Comparison of ENCODE assay signal across 8 mouse cellular contexts in the genomic region with DNA sequence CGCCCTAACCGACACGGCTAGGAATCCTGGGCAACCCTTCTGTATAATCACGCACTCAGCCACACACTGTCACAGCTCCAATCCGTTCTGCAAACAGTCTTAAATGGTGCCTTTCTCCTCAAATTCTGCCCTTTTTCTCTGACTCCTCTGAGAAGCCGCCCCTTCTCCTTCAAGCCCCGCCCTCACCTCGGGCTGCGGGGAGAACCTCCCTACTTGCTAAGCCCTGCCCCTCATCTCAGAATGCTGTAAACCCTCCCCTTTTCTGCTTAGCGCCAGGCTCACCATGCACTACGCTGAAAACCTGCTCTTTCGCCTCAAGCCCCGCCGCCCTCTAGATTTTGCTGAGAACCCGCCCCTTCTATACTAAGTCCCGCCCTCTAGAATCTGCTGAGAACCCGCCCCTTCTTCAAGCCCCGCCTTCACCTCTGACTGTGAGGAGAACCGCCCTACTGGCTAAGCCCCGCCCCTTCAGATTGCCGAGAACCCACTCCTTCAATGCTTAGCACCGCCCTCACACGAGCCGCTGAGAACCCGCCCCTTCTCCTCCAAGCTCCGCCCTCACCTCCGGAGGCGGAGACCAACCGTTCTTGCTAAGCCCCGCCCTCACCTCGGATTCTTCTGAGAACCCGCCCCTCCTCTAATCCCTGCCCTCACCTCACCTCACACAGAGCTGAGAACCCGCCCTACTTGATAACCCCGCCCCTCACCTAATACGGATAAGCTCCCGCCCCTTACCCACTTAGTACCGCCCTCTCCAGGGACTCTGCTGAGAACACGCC. TPM values are rescaled to one million over a fixed set of nuclear protein-coding genes. Genes with fewer than 3 reads are reported as not detected.
DNase-seq lines count a peak whose midpoint lies in the region; ATAC-seq and TF ChIP-seq lines count a peak whose summit lies in the region.

No protein-coding gene starts in this region.

- H3K27me3 ChIP-seq in C2C12 (ENCODE audit: control insufficient read depth, insufficient read depth, insufficient read length) = peaks cover under 1% of the 10 kb centered on the region
- H3K27me3 ChIP-seq in heart, embryonic 12.5 days (replicated peaks) = no peaks in the 10 kb centered on the region
- H3K27me3 ChIP-seq in kidney, postnatal 0 days (ENCODE audit: insufficient read depth, low read length) = no peaks in the 10 kb centered on the region
- H3K27me3 ChIP-seq in liver, embryonic 11.5 days (replicated peaks; ENCODE audit: control insufficient read depth, insufficient read depth, low read length) = no peaks in the 10 kb centered on the region
- H3K27me3 ChIP-seq in stomach, embryonic 14.5 days (ENCODE audit: control insufficient read depth, insufficient read depth, low read length) = no peaks in the 10 kb centered on the region

- no peaks in the 10 kb centered on the region for H3K79me2 ChIP-seq in C2C12 (ENCODE audit: control insufficient read depth, insufficient read depth)

- peak overlapping the region; percentile 83 for H3K4me2 ChIP-seq in heart, embryonic 12.5 days
- H3K4me2 ChIP-seq in kidney, postnatal 0 days (ENCODE audit: low read length) = peak overlapping the region; percentile 62
- peak overlapping the region; percentile 87 for H3K4me2 ChIP-seq in liver, embryonic 11.5 days
- H3K4me2 ChIP-seq in stomach, embryonic 14.5 days (replicated peaks; ENCODE audit: low read depth, low read length) = peak overlapping the region; percentile 49

- H3K9ac ChIP-seq in heart, embryonic 12.5 days = peak overlapping the region; percentile 31
- peak overlapping the region; percentile 46 for H3K9ac ChIP-seq in kidney, postnatal 0 days (ENCODE audit: low read depth, low read length)
- H3K9ac ChIP-seq in liver, embryonic 11.5 days (ENCODE audit: low read depth, low read length) = peak overlapping the region; percentile 56; the same call in 1 of the 2 replicates
- peak overlapping the region; percentile 36; the same call in 1 of the 2 replicates for H3K9ac ChIP-seq in stomach, embryonic 14.5 days (replicated peaks; ENCODE audit: low read depth, low read length)

- TF ChIP-seq CTCF in C2C12 (IDR thresholded peaks at IDR 0.05; ENCODE audit: control insufficient read depth, insufficient read depth, insufficient read length) = no peak
- no peak for TF ChIP-seq CTCF in kidney, postnatal 0 days (IDR thresholded peaks at IDR 0.05; ENCODE audit: low read depth)

- under 1% methylated on average over 38 of the region's 38 CpGs for WGBS in heart, embryonic 12.5 days
- WGBS in kidney, postnatal 0 days = under 1% methylated on average over 38 of the region's 38 CpGs
- WGBS in liver, embryonic 11.5 days = under 1% methylated on average over 38 of the region's 38 CpGs
- under 1% methylated on average over 38 of the region's 38 CpGs for WGBS in stomach, embryonic 14.5 days

- H3K4me3 ChIP-seq in C2C12 (ENCODE audit: insufficient read depth, poor library complexity, severe bottlenecking) = peak overlapping the region; percentile 36
- H3K4me3 ChIP-seq in heart, embryonic 12.5 days = peak overlapping the region; percentile 68
- peak overlapping the region; percentile 49 for H3K4me3 ChIP-seq in kidney, postnatal 0 days (replicated peaks; ENCODE audit: low read depth, low read length)
- peak overlapping the region; percentile 68 for H3K4me3 ChIP-seq in liver, embryonic 11.5 days (ENCODE audit: low read depth, low read length)
- peak overlapping the region; percentile 53 for H3K4me3 ChIP-seq in stomach, embryonic 14.5 days (ENCODE audit: low read depth, low read length)

- H3K27ac ChIP-seq in heart, embryonic 12.5 days (ENCODE audit: poor library complexity, severe bottlenecking) = peak overlapping the region; percentile 84
- peak overlapping the region; percentile 69 for H3K27ac ChIP-seq in kidney, postnatal 0 days
- H3K27ac ChIP-seq in liver, embryonic 11.5 days (ENCODE audit: low read depth, low read length) = peak overlapping the region; percentile 76
- peak overlapping the region; percentile 82 for H3K27ac ChIP-seq in stomach, embryonic 14.5 days (ENCODE audit: low read length)

- peak; percentile 99 for DNase-seq in brain, embryonic 18.5 days (ENCODE audit: low read depth, low spot score)
- peak; percentile 100 for DNase-seq in kidney, postnatal 0 days (ENCODE audit: low spot score)
- DNase-seq in liver, embryonic 11.5 days (ENCODE audit: low spot score) = peak; percentile 99
- DNase-seq in naive thymus-derived CD4-positive, alpha-beta T cell, adult 2 months (ENCODE audit: low read depth) = peak; percentile 99

- no peaks in the 10 kb centered on the region for H3K36me3 ChIP-seq in C2C12 (ENCODE audit: control insufficient read depth, insufficient read depth)
- H3K36me3 ChIP-seq in heart, embryonic 12.5 days = no peaks in the 10 kb centered on the region
- no peaks in the 10 kb centered on the region for H3K36me3 ChIP-seq in kidney, postnatal 0 days (ENCODE audit: insufficient read depth, low read length)
- H3K36me3 ChIP-seq in liver, embryonic 11.5 days (ENCODE audit: control insufficient read depth, insufficient read depth, low read length) = no peaks in the 10 kb centered on the region
- no peaks in the 10 kb centered on the region for H3K36me3 ChIP-seq in stomach, embryonic 14.5 days (ENCODE audit: control insufficient read depth, insufficient read depth, low read length)

- peak; percentile 71 for ATAC-seq in erythroid progenitor cell, adult 5-6 weeks (replicated peaks; ENCODE audit: low FRiP score, poor library complexity, severe bottlenecking)
- peak; percentile 95 for ATAC-seq in heart, embryonic 12.5 days (ENCODE audit: insufficient number of reproducible peaks, low FRiP score)
- peak; percentile 95 for ATAC-seq in kidney, postnatal 0 days (replicated peaks; ENCODE audit: low FRiP score, low read depth)
- ATAC-seq in liver, embryonic 11.5 days (replicated peaks; ENCODE audit: low FRiP score) = peak; percentile 85
- ATAC-seq in stomach, embryonic 14.5 days (ENCODE audit: insufficient number of reproducible peaks, insufficient read depth, low FRiP score, low read depth) = peak; percentile 94

- peaks cover 8% of the 10 kb centered on the region; the same call in 1 of the 2 replicates for H3K4me1 ChIP-seq in heart, embryonic 12.5 days (replicated peaks)
- no peaks in the 10 kb centered on the region for H3K4me1 ChIP-seq in kidney, postnatal 0 days (replicated peaks; ENCODE audit: insufficient read depth, low read length)
- peaks cover 13% of the 10 kb centered on the region for H3K4me1 ChIP-seq in liver, embryonic 11.5 days (replicated peaks; ENCODE audit: control insufficient read depth, insufficient read depth, low read length)
- peaks cover 6% of the 10 kb centered on the region; the same call in 1 of the 2 replicates for H3K4me1 ChIP-seq in stomach, embryonic 14.5 days (ENCODE audit: control insufficient read depth, insufficient read depth, low read length)

- peaks cover 3% of the 10 kb centered on the region for H3K79me3 ChIP-seq in C2C12 (ENCODE audit: low read depth)

- peak overlapping the region; percentile 47 for H3ac ChIP-seq in C2C12 (ENCODE audit: control insufficient read depth, insufficient read length, low read depth)

- no peaks in the 10 kb centered on the region for H3K9me3 ChIP-seq in heart, embryonic 12.5 days (replicated peaks)
- H3K9me3 ChIP-seq in kidney, postnatal 0 days (replicated peaks; ENCODE audit: low read length) = no peaks in the 10 kb centered on the region
- no peaks in the 10 kb centered on the region for H3K9me3 ChIP-seq in liver, embryonic 11.5 days (ENCODE audit: control insufficient read depth, low read length)
- no peaks in the 10 kb centered on the region for H3K9me3 ChIP-seq in stomach, embryonic 14.5 days (ENCODE audit: control insufficient read depth, low read depth, low read length)

RNA-seq across cellular contexts. Expression of a gene that starts 0.6 kb away (rescaled TPM):
- polyA plus RNA-seq in C2C12 (2012; fragmentation: generic; extraction: Trizol) = 0.34 TPM
- total RNA-seq in erythroid progenitor cell, adult 5-6 weeks (2015; ENCODE audit: low replicate concordance) = 1.7 TPM in 1 of 2 replicates, not detected in the other
- total RNA-seq in erythroid progenitor cell, adult 5-6 weeks (2017; ENCODE audit: low replicate concordance) = 1.2 TPM in 1 of 2 replicates, not detected in the other
- polyA plus RNA-seq in heart, embryonic 12.5 days (2016; fragmentation: Nextera tagmentation; extraction: Ambion mirVana) = 1.2 and 1.4 TPM in 2 replicates
- 1.4 and 2.0 TPM in 2 replicates for polyA plus RNA-seq in kidney, postnatal 0 days (2015; fragmentation: Nextera tagmentation; extraction: Ambion mirVana)
- 1.3 and 2.1 TPM in 2 replicates for polyA plus RNA-seq in liver, embryonic 11.5 days (2014; fragmentation: Nextera tagmentation; extraction: Ambion mirVana)
- 3.3 and 4.5 TPM in 2 replicates for polyA plus RNA-seq in stomach, embryonic 14.5 days (2014; fragmentation: Nextera tagmentation; extraction: Ambion mirVana)

RNA-seq across cellular contexts. Expression of a gene that starts 18.9 kb away (rescaled TPM):
- 0.01 TPM for polyA plus RNA-seq in C2C12 (2012; fragmentation: generic; extraction: Trizol)
- not detected in 2 replicates for total RNA-seq in erythroid progenitor cell, adult 5-6 weeks (2015; ENCODE audit: low replicate concordance)
- not detected in 2 replicates for total RNA-seq in erythroid progenitor cell, adult 5-6 weeks (2017; ENCODE audit: low replicate concordance)
- polyA plus RNA-seq in heart, embryonic 12.5 days (2016; fragmentation: Nextera tagmentation; extraction: Ambion mirVana) = 1.1 and 1.6 TPM in 2 replicates
- 0.39 and 0.64 TPM in 2 replicates for polyA plus RNA-seq in kidney, postnatal 0 days (2015; fragmentation: Nextera tagmentation; extraction: Ambion mirVana)
- 1.3 and 1.5 TPM in 2 replicates for polyA plus RNA-seq in liver, embryonic 11.5 days (2014; fragmentation: Nextera tagmentation; extraction: Ambion mirVana)
- 2.1 and 2.3 TPM in 2 replicates for polyA plus RNA-seq in stomach, embryonic 14.5 days (2014; fragmentation: Nextera tagmentation; extraction: Ambion mirVana)

RNA-seq across cellular contexts. Expression of a gene that starts 20.6 kb away (rescaled TPM):
- 2.7 TPM for polyA plus RNA-seq in C2C12 (2012; fragmentation: generic; extraction: Trizol)
- total RNA-seq in erythroid progenitor cell, adult 5-6 weeks (2015; ENCODE audit: low replicate concordance) = not detected in 2 replicates
- total RNA-seq in erythroid progenitor cell, adult 5-6 weeks (2017; ENCODE audit: low replicate concordance) = 0.51 TPM in 1 of 2 replicates, not detected in the other
- 7.3 and 10.7 TPM in 2 replicates for polyA plus RNA-seq in heart, embryonic 12.5 days (2016; fragmentation: Nextera tagmentation; extraction: Ambion mirVana)
- 6.2 and 7.4 TPM in 2 replicates for polyA plus RNA-seq in kidney, postnatal 0 days (2015; fragmentation: Nextera tagmentation; extraction: Ambion mirVana)
- 4.7 and 5.8 TPM in 2 replicates for polyA plus RNA-seq in liver, embryonic 11.5 days (2014; fragmentation: Nextera tagmentation; extraction: Ambion mirVana)
- polyA plus RNA-seq in stomach, embryonic 14.5 days (2014; fragmentation: Nextera tagmentation; extraction: Ambion mirVana) = 8.9 and 11.6 TPM in 2 replicates

RNA-seq across cellular contexts. Expression of a gene that starts 31.4 kb away (rescaled TPM):
- 0.18 TPM for polyA plus RNA-seq in C2C12 (2012; fragmentation: generic; extraction: Trizol)
- not detected in 2 replicates for total RNA-seq in erythroid progenitor cell, adult 5-6 weeks (2015; ENCODE audit: low replicate concordance)
- 1.2 TPM in 1 of 2 replicates, not detected in the other for total RNA-seq in erythroid progenitor cell, adult 5-6 weeks (2017; ENCODE audit: low replicate concordance)
- polyA plus RNA-seq in heart, embryonic 12.5 days (2016; fragmentation: Nextera tagmentation; extraction: Ambion mirVana) = 4.3 and 4.8 TPM in 2 replicates
- polyA plus RNA-seq in kidney, postnatal 0 days (2015; fragmentation: Nextera tagmentation; extraction: Ambion mirVana) = 3.2 and 4.2 TPM in 2 replicates
- polyA plus RNA-seq in liver, embryonic 11.5 days (2014; fragmentation: Nextera tagmentation; extraction: Ambion mirVana) = 3.8 and 4.6 TPM in 2 replicates
- polyA plus RNA-seq in stomach, embryonic 14.5 days (2014; fragmentation: Nextera tagmentation; extraction: Ambion mirVana) = 5.2 and 5.8 TPM in 2 replicates

RNA-seq across cellular contexts. Expression of a gene that starts 36.1 kb away (rescaled TPM):
- polyA plus RNA-seq in C2C12 (2012; fragmentation: generic; extraction: Trizol) = 0.06 TPM
- total RNA-seq in erythroid progenitor cell, adult 5-6 weeks (2015; ENCODE audit: low replicate concordance) = not detected in 2 replicates
- not detected in 2 replicates for total RNA-seq in erythroid progenitor cell, adult 5-6 weeks (2017; ENCODE audit: low replicate concordance)
- 0.15 and 0.39 TPM in 2 replicates for polyA plus RNA-seq in heart, embryonic 12.5 days (2016; fragmentation: Nextera tagmentation; extraction: Ambion mirVana)
- polyA plus RNA-seq in kidney, postnatal 0 days (2015; fragmentation: Nextera tagmentation; extraction: Ambion mirVana) = not detected in 2 replicates
- polyA plus RNA-seq in liver, embryonic 11.5 days (2014; fragmentation: Nextera tagmentation; extraction: Ambion mirVana) = 0.27 TPM in 1 of 2 replicates, not detected in the other
- not detected in 2 replicates for polyA plus RNA-seq in stomach, embryonic 14.5 days (2014; fragmentation: Nextera tagmentation; extraction: Ambion mirVana)

Comparison
In these comparisons a context has a peak if more than half of its experiments do, and no peak if none do; other contexts are left out.
1. Peak in every context shown above with its lines: DNase-seq, ATAC-seq, H3K4me3 ChIP-seq and H3K27ac ChIP-seq.